Mouse (Mus musculus): ENCODE results near the gene Adra1d. TPM values are rescaled to one million over a fixed set of nuclear protein-coding genes. Genes with fewer than 3 reads are reported as not detected.

Gene Adra1d
- 0.20 and 0.58 TPM in 2 replicates for polyA plus RNA-seq (2012; rRNA removed)

DNA sequence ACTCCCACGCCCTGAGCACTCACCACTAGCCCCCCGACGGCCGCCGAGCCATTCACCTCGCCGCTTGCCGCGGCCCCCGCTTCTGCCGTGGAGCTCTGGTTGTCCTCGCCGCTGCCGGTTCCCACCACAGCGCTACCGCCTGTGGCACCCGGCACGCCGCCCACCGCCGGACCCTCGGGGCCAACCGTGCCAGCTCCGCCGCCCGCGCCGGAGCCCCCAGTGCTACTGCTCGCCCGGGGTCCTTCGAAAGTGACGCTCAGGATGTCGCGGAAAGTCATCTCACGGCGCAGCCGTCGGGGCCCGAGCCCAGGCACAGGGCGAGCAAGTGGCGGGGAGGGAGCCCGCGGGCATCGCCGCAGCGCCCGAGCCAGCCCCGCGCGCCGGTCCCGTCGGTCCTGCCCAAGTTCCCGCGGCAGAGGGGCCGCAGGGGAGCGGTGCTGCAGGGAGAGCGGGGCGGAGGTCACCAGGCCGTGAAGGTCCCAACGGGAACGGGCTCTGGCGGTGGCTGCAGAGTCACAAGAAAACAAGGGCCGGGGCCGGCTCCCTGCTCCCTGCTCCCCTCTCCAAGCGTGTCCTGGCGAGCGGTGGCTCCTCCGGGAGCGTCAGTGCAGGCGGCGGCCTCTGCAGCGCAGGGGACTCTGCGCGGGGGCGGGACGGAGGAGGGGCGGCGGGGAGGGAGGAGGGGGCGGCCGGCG lies at the start of gene Adra1d:
TSS of gene Adra1d (minus strand) at position 393 of the 695 bp plus-strand sequence.
- Histone ChIP-seq H3K4me3 (ENCODE audit: low read depth, low read length) (peak within 1 kb of the TSS; percentile 34), H3K4me1 (ENCODE audit: control insufficient read depth, insufficient read depth, insufficient read length, low read length) (no peaks in the 10 kb centered on the region), H3K27ac (ENCODE audit: insufficient read depth, low read depth, low read length) (no peak within 1 kb of the TSS), H3K36me3 (ENCODE audit: control insufficient read depth, insufficient read depth, low read length) (no peaks in the 10 kb centered on the region), H3K27me3 (ENCODE audit: control insufficient read depth, insufficient read depth, low read length) (peaks cover 28% of the 10 kb centered on the region)
- WGBS, result 2% methylated on average over 69 of the region's 82 CpGs
- TF ChIP-seq POLR2A (IDR thresholded peaks at IDR 0.05; ENCODE audit: low read depth, low read length), result no peak
- no peak for TF ChIP-seq CTCF (IDR thresholded peaks at IDR 0.05; ENCODE audit: extremely low read depth, insufficient read length, insufficient replicate concordance, low read depth, low read length)

DNA sequence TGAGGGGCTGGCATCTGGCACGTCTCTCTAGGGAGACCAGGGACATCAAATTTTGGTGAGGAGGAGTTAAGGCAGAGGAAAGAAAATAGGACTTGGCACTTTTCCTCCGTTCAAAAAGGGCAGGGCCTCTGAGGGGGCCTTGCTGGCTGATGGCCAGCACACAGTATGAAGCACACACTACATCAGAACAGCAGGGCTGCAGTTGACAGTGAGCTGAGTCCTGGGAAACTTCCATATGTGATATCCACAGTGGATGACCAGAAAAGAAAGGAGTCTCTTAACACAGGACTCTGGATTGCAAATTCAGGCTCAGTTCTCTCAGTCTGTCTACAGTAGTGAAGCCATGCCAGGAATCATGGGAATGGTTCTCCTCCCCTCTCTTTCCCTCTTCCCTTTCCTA lies 39.8 kb upstream of the Adra1d start:
- TF ChIP-seq POLR2A (IDR thresholded peaks at IDR 0.05; ENCODE audit: low read depth, low read length), result no peak
- TF ChIP-seq CTCF (IDR thresholded peaks at IDR 0.05; ENCODE audit: extremely low read depth, insufficient read length, insufficient replicate concordance, low read depth, low read length), result no peak
- no peak overlapping the region for H3K27ac ChIP-seq (ENCODE audit: insufficient read depth, low read depth, low read length)
- no peaks in the 10 kb centered on the region for H3K36me3 ChIP-seq (ENCODE audit: control insufficient read depth, insufficient read depth, low read length)
- H3K4me3 ChIP-seq (ENCODE audit: low read depth, low read length), result no peak overlapping the region
- no peaks in the 10 kb centered on the region for H3K4me1 ChIP-seq (ENCODE audit: control insufficient read depth, insufficient read depth, insufficient read length, low read length)
- no peaks in the 10 kb centered on the region for H3K27me3 ChIP-seq (ENCODE audit: control insufficient read depth, insufficient read depth, low read length)
- 27% methylated on average over 2 of the region's 2 CpGs for WGBS

DNA sequence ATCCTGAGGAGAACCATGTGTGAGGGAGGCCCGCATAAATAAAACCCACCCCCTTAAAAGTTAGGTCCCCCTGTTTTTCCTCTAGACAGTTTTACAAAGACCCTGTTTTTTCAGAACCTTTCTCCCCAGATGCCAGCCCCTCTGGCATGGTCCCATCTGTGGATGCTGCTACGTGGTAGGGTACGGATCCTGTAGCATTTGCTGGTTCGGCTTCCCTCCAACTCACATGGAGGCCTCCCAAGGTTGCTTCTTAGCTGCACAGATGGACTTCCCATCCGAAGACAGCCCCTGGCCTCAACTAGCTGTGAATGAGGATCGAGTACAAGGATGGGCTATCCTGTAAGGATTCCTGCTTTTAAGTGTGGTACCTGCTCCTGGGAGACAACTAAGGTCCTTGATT lies 32.8 kb upstream of the Adra1d start:
- Histone ChIP-seq H3K4me1 (ENCODE audit: control insufficient read depth, insufficient read depth, insufficient read length, low read length) (no peaks in the 10 kb centered on the region), H3K4me3 (ENCODE audit: low read depth, low read length) (no peak overlapping the region), H3K36me3 (ENCODE audit: control insufficient read depth, insufficient read depth, low read length) (no peaks in the 10 kb centered on the region), H3K27me3 (ENCODE audit: control insufficient read depth, insufficient read depth, low read length) (no peaks in the 10 kb centered on the region), H3K27ac (ENCODE audit: insufficient read depth, low read depth, low read length) (no peak overlapping the region)
- no peak for TF ChIP-seq POLR2A (IDR thresholded peaks at IDR 0.05; ENCODE audit: low read depth, low read length)
- TF ChIP-seq CTCF (IDR thresholded peaks at IDR 0.05; ENCODE audit: extremely low read depth, insufficient read length, insufficient replicate concordance, low read depth, low read length), result no peak
- 84% methylated on average over 6 of the region's 6 CpGs for WGBS

DNA sequence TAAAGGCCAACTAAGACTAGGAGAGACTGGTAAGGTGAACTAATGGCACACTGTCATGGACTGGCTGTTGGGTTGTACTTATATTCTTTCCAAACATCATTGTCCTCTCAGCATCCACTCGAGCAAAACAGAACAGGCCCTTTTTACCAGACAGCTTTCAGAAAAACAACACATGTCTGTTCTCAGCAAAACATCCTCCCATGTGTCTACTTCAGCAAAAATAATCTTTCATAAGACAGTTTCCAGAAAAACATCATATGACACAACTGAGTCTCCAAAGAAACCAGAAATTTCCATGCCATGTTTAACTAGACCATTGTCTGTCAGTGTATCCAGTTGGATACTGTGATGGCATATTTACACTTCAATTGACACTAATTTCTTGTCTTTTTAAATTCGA lies 25.4 kb upstream of the Adra1d start:
- H3K27me3 ChIP-seq (ENCODE audit: control insufficient read depth, insufficient read depth, low read length), result no peaks in the 10 kb centered on the region
- no peak overlapping the region for H3K27ac ChIP-seq (ENCODE audit: insufficient read depth, low read depth, low read length)
- no peaks in the 10 kb centered on the region for H3K36me3 ChIP-seq (ENCODE audit: control insufficient read depth, insufficient read depth, low read length)
- no peak for TF ChIP-seq POLR2A (IDR thresholded peaks at IDR 0.05; ENCODE audit: low read depth, low read length)
- TF ChIP-seq CTCF (IDR thresholded peaks at IDR 0.05; ENCODE audit: extremely low read depth, insufficient read length, insufficient replicate concordance, low read depth, low read length), result no peak
- 74% methylated on average over 2 of the region's 2 CpGs for WGBS
- H3K4me3 ChIP-seq (ENCODE audit: low read depth, low read length), result no peak overlapping the region
- H3K4me1 ChIP-seq (ENCODE audit: control insufficient read depth, insufficient read depth, insufficient read length, low read length), result no peaks in the 10 kb centered on the region

DNA sequence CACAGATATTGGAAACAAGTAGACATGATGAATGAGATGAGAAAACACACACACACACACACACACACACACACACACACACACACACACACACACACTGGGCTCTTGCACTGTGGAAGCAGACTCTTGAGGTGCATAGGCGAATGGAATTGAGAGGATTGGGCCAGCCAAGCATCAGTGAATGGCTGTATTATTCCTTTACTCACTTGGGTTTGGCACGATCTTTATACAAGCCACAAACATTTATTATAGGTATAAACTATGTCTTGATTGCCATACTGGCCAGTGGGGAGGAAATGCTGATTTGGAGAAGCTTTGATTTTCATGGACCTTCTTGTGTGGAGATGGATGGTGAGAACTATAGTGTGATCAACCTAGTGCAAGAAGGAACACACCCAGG lies 19.4 kb upstream of the Adra1d start:
- TF ChIP-seq CTCF (IDR thresholded peaks at IDR 0.05; ENCODE audit: extremely low read depth, insufficient read length, insufficient replicate concordance, low read depth, low read length) (no peak), POLR2A (IDR thresholded peaks at IDR 0.05; ENCODE audit: low read depth, low read length) (no peak)
- Histone ChIP-seq H3K36me3 (ENCODE audit: control insufficient read depth, insufficient read depth, low read length) (no peaks in the 10 kb centered on the region), H3K27ac (ENCODE audit: insufficient read depth, low read depth, low read length) (no peak overlapping the region), H3K27me3 (ENCODE audit: control insufficient read depth, insufficient read depth, low read length) (no peaks in the 10 kb centered on the region), H3K4me3 (ENCODE audit: low read depth, low read length) (no peak overlapping the region), H3K4me1 (ENCODE audit: control insufficient read depth, insufficient read depth, insufficient read length, low read length) (no peaks in the 10 kb centered on the region)
- WGBS, result 62% methylated on average over 2 of the region's 2 CpGs

DNA sequence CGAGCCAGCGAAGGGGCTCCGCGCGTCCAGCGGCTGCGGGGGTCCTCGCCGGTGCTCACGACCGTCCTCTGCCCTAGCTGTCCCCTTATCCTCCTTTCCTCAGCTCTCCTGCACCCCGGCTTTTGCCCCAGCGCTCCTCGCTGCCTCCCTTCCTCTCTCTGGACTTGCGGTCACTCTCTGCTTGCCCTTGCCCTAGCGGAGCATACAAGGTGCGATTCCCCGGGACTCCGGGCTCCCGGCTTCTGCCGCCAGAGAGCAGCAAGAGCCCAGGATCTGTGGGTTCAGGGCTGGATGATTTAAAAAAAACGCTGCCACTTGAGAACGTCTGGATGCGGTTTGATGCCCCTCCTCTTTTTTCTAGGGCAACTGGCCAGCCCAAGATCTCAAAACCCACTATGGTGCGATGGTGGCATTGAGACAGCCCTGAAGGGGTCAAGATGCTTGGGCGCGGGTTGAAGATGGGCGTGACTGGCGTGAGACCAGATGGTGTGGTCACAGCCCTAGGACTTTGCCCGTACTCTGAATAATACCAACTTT lies 571 bp upstream of the Adra1d start:
- H3K27ac ChIP-seq (ENCODE audit: insufficient read depth, low read depth, low read length), result no peak overlapping the region

DNA sequence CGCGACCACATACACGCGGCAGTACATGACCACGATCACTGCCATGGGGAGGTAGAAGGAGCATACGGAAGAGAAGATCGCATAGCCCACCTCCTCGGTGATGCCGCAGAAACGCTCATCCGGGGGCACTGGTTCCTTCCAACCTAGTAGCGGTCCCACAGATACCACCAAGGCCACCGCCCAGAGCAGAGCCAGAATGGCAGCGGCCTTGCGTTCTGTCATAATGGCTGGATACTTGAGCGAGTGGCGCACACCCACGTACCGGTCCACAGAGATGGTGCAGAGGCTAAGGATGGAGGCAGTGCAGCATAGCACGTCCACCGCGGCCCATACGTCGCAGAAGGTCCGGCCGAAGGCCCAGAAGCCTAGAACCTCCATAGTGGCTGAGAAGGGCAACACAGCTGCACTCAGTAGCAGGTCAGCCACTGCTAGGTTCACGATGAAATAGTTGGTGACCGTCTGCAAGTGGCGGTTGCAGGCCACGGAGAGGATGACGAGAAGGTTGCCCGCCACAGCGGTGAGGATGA lies 676 bp downstream of the Adra1d start:
- no peaks in the 10 kb centered on the region for H3K4me1 ChIP-seq (ENCODE audit: control insufficient read depth, insufficient read depth, insufficient read length, low read length)
- H3K27me3 ChIP-seq (ENCODE audit: control insufficient read depth, insufficient read depth, low read length), result peaks cover 28% of the 10 kb centered on the region
- no peak for TF ChIP-seq POLR2A (IDR thresholded peaks at IDR 0.05; ENCODE audit: low read depth, low read length)
- no peak for TF ChIP-seq CTCF (IDR thresholded peaks at IDR 0.05; ENCODE audit: extremely low read depth, insufficient read length, insufficient replicate concordance, low read depth, low read length)
- H3K4me3 ChIP-seq (ENCODE audit: low read depth, low read length), result peak overlapping the region; percentile 34; the same call in 1 of the 2 replicates
- 8% methylated on average over 33 of the region's 33 CpGs for WGBS
- H3K27ac ChIP-seq (ENCODE audit: insufficient read depth, low read depth, low read length), result no peak overlapping the region
- H3K36me3 ChIP-seq (ENCODE audit: control insufficient read depth, insufficient read depth, low read length), result no peaks in the 10 kb centered on the region

More for the DNA sequence above, 571 bp upstream of the Adra1d start:
- no peak overlapping the region for H3K4me3 ChIP-seq (ENCODE audit: low read depth, low read length)
- H3K36me3 ChIP-seq (ENCODE audit: control insufficient read depth, insufficient read depth, low read length), result no peaks in the 10 kb centered on the region
- whole genome bisulfite sequencing, result 3% methylated on average over 30 of the region's 30 CpGs
- TF ChIP-seq POLR2A (IDR thresholded peaks at IDR 0.05; ENCODE audit: low read depth, low read length) (no peak), CTCF (IDR thresholded peaks at IDR 0.05; ENCODE audit: extremely low read depth, insufficient read length, insufficient replicate concordance, low read depth, low read length) (peak; percentile 37; the same call in 1 of the 2 replicates)
- H3K4me1 ChIP-seq (ENCODE audit: control insufficient read depth, insufficient read depth, insufficient read length, low read length), result no peaks in the 10 kb centered on the region
- peaks cover 28% of the 10 kb centered on the region for H3K27me3 ChIP-seq (ENCODE audit: control insufficient read depth, insufficient read depth, low read length)

Measured in small intestine, adult 2 months (tissue).